Mouse (Mus musculus): ENCODE results near the gene Gm9857. TPM values are rescaled to one million over a fixed set of nuclear protein-coding genes. Genes with fewer than 3 reads are reported as not detected.

The Gm9857 gene
- polyA plus RNA-seq, 1 experiment from 2014 or later, result not detected

DNA sequence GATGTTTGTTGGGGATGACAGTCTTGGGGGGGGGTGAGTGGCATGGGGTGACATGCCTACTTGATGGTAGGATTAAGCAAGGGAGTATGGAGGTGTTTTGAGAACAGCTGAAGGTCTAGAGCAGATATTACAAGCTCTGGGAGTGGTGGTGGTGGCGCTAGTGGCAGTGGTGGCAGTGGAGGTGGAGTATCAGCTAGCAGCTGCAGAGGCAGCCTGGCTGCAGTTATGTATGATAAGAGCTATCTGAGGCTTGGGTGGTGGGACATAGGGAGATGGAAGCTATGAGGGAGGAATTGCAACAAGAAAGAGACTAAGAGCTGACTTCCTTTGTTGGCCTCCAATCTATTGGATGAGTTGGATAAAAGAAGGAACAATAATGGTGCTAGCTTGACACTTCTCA is 18.4 kb downstream of the Gm9857 start:
- Histone ChIP-seq H3K27me3 (no peaks in the 10 kb centered on the region), H3K9ac (no peak overlapping the region), H3K4me1 (replicated peaks) (peaks cover 36% of the 10 kb centered on the region), H3K4me2 (peak overlapping the region; percentile 11; the same call in 1 of the 2 replicates), H3K9me3 (replicated peaks) (no peaks in the 10 kb centered on the region), H3K36me3 (replicated peaks) (no peaks in the 10 kb centered on the region), H3K27ac (replicated peaks) (peak overlapping the region; percentile 63), H3K4me3 (replicated peaks) (no peak overlapping the region)
- WGBS (ENCODE audit: insufficient replicate concordance), result 43% methylated on average over 1 of the region's 1 CpGs
- peak; percentile 96 for ATAC-seq (ENCODE audit: insufficient read depth)

DNA sequence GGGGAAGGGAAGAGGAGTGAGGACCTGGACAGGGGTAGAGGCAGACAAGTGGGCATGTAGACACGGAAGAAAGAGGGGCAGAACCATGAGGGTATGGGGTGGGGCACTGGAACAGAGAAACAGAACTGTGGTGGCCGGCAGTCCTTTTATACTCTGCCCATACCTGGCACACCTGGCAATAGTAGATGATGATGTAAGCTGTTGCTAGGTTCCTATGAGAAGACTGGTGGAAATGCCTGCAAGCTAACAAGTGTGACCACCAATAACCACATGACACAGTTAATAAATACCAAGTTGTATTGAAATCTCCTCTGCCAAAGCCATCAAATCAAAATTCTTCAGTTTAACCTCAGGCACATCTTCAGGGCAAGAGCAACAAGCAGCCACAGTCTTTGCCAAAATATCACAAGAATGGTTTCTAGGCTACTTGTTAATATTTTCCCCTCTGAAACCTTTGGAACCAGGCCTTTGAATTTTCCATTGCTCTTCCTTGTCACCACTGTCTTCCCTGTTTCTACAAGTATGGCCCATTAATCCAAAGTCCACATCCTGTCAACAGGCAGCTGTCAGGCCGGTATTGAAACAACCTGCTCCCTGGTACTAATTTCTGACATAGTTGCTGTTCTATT is 19.7 kb downstream of the Gm9857 start:
- H3K9ac ChIP-seq, result no peak overlapping the region
- peaks cover 41% of the 10 kb centered on the region for H3K4me1 ChIP-seq (replicated peaks)
- no peak overlapping the region for H3K4me2 ChIP-seq
- H3K4me3 ChIP-seq (replicated peaks), result no peak overlapping the region
- ATAC-seq (ENCODE audit: insufficient read depth), result no peak
- no peaks in the 10 kb centered on the region for H3K36me3 ChIP-seq (replicated peaks)
- WGBS (ENCODE audit: insufficient replicate concordance), result 77% methylated on average over 3 of the region's 3 CpGs
- no peaks in the 10 kb centered on the region for H3K27me3 ChIP-seq
- H3K9me3 ChIP-seq (replicated peaks), result no peaks in the 10 kb centered on the region
- H3K27ac ChIP-seq (replicated peaks), result no peak overlapping the region

GRCm38 (mm10) chr3:108918852-108919251 is 21.4 kb downstream of the Gm9857 start:
- H3K27ac ChIP-seq (replicated peaks), result no peak overlapping the region
- no peak overlapping the region for H3K4me2 ChIP-seq
- H3K36me3 ChIP-seq (replicated peaks), result no peaks in the 10 kb centered on the region
- WGBS (ENCODE audit: insufficient replicate concordance), result 89% methylated on average over 1 of the region's 1 CpGs
- no peaks in the 10 kb centered on the region for H3K9me3 ChIP-seq (replicated peaks)
- no peak for ATAC-seq (ENCODE audit: insufficient read depth)
- H3K4me1 ChIP-seq (replicated peaks), result peaks cover 41% of the 10 kb centered on the region
- H3K4me3 ChIP-seq (replicated peaks), result no peak overlapping the region
- no peak overlapping the region for H3K9ac ChIP-seq
- H3K27me3 ChIP-seq, result no peaks in the 10 kb centered on the region

GRCm38 (mm10) chr3:108917986-108918385 is 22.3 kb downstream of the Gm9857 start:
- ATAC-seq (ENCODE audit: insufficient read depth), result no peak
- no peaks in the 10 kb centered on the region for H3K36me3 ChIP-seq (replicated peaks)
- H3K27me3 ChIP-seq, result no peaks in the 10 kb centered on the region
- H3K4me3 ChIP-seq (replicated peaks), result no peak overlapping the region
- no peaks in the 10 kb centered on the region for H3K9me3 ChIP-seq (replicated peaks)
- H3K4me2 ChIP-seq, result no peak overlapping the region
- peaks cover 41% of the 10 kb centered on the region for H3K4me1 ChIP-seq (replicated peaks)
- no peak overlapping the region for H3K27ac ChIP-seq (replicated peaks)
- WGBS (ENCODE audit: insufficient replicate concordance), result 63% methylated on average over 3 of the region's 3 CpGs
- no peak overlapping the region for H3K9ac ChIP-seq

DNA sequence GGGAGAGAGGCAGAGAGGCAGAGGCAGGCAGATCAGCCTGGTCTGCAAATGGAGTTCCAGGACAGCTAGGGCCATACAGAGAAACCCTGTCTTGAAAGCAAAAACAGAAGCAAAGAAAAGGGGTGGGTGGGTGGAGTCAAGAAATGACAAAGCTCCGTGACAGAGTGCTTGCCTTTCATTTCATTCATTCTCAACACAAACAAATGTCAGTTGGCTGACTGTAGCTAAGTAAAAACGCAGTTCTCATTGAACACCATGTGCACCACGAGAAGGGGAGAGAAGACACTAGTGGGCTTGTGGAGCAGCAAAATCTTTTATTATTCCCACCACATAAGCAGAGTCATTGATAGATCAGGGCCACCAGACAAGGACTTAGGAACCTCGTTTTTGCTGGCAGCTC is 23.4 kb downstream of the Gm9857 start:
- Histone ChIP-seq H3K4me2 (peak overlapping the region; percentile 24; the same call in 1 of the 2 replicates), H3K27me3 (no peaks in the 10 kb centered on the region), H3K4me1 (replicated peaks) (peaks cover 38% of the 10 kb centered on the region), H3K27ac (replicated peaks) (no peak overlapping the region), H3K4me3 (replicated peaks) (no peak overlapping the region), H3K9ac (no peak overlapping the region), H3K36me3 (replicated peaks) (no peaks in the 10 kb centered on the region), H3K9me3 (replicated peaks) (no peaks in the 10 kb centered on the region)
- ATAC-seq (ENCODE audit: insufficient read depth), result no peak
- WGBS (ENCODE audit: insufficient replicate concordance), result 46% methylated on average over 4 of the region's 4 CpGs

DNA sequence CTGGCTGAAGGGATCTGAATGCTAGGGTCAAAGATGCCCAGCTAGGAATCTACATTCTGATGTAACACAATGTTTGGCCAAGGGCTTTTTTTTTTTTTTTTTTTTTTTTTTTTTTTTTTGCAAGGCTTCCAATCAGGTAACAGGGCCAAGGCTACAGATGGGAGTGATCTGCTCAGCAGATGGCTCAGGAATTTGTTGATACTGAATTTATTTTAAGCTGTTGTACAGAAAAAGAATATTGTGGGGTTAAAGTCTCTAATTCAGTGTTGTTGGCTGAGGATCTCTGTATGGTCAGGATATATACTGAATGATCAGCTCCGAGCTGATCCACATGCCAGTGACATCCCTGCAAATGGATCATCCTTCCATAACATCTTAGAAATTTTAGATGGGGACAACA is 24.2 kb downstream of the Gm9857 start:
- no peak for ATAC-seq (ENCODE audit: insufficient read depth)

GRCm38 (mm10) chr3:108911548-108912413 is 28.5 kb downstream of the Gm9857 start, which contains the start of gene Prpf38b:
Prpf38b (minus strand) TSS chr3:108911727.
- Histone ChIP-seq H3K4me1 (replicated peaks) (peaks cover 30% of the 10 kb centered on the region), H3K9me3 (replicated peaks) (no peaks in the 10 kb centered on the region), H3K27ac (replicated peaks) (peak within 1 kb of the TSS; percentile 99), H3K4me3 (replicated peaks) (peak within 1 kb of the TSS; percentile 88), H3K27me3 (no peaks in the 10 kb centered on the region), H3K36me3 (replicated peaks) (peaks cover 20% of the 10 kb centered on the region), H3K9ac (peak within 1 kb of the TSS; percentile 94), H3K4me2 (peak within 1 kb of the TSS; percentile 89)
- WGBS (ENCODE audit: insufficient replicate concordance), result under 1% methylated on average over 53 of the region's 53 CpGs
- peak; percentile 96 for ATAC-seq (ENCODE audit: insufficient read depth)

More for the DNA sequence above, 24.2 kb downstream of the Gm9857 start:
- 67% methylated on average over 1 of the region's 1 CpGs for WGBS (ENCODE audit: insufficient replicate concordance)
- peaks cover 30% of the 10 kb centered on the region for H3K4me1 ChIP-seq (replicated peaks)
- H3K9me3 ChIP-seq (replicated peaks), result no peaks in the 10 kb centered on the region
- no peaks in the 10 kb centered on the region for H3K36me3 ChIP-seq (replicated peaks)
- H3K27ac ChIP-seq (replicated peaks), result no peak overlapping the region
- H3K4me2 ChIP-seq, result no peak overlapping the region
- no peaks in the 10 kb centered on the region for H3K27me3 ChIP-seq
- no peak overlapping the region for H3K4me3 ChIP-seq (replicated peaks)
- no peak overlapping the region for H3K9ac ChIP-seq

DNA sequence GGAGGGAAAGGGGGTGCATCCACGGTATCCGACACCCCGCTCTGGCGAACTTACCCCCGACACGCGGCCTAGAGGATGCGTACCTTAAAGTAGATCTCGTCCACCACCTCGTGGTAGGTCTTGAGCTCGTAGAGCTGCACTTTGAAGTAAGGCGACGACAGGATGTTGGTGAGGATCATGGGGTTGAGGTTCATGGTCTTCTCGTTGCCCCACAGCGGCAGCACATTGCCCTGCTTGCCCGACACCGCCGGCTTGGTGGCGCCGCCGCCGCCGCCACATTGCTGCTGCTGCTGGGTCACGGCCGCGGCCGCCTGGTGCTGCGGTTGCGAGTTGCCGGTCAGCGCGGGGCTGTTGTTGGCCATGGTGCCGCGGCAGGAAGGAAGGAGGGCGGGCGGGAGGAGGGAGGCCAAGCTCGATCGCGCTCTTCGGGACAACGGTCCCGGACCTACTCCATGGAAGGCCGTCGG is 29.1 kb downstream of the Gm9857 start:
- peak overlapping the region; percentile 99 for H3K27ac ChIP-seq (replicated peaks)
- peaks cover 29% of the 10 kb centered on the region for H3K4me1 ChIP-seq (replicated peaks)
- peak; percentile 86 for ATAC-seq (ENCODE audit: insufficient read depth)
- peaks cover 26% of the 10 kb centered on the region for H3K36me3 ChIP-seq (replicated peaks)
- H3K4me2 ChIP-seq, result peak overlapping the region; percentile 89
- H3K9me3 ChIP-seq (replicated peaks), result no peaks in the 10 kb centered on the region
- WGBS (ENCODE audit: insufficient replicate concordance), result under 1% methylated on average over 44 of the region's 44 CpGs
- no peaks in the 10 kb centered on the region for H3K27me3 ChIP-seq
- H3K9ac ChIP-seq, result peak overlapping the region; percentile 94
- peak overlapping the region; percentile 88 for H3K4me3 ChIP-seq (replicated peaks)

GRCm38 (mm10) chr3:108910303-108911080 is 29.8 kb downstream of the Gm9857 start:
- no peaks in the 10 kb centered on the region for H3K9me3 ChIP-seq (replicated peaks)
- under 1% methylated on average over 32 of the region's 32 CpGs for WGBS (ENCODE audit: insufficient replicate concordance)

GRCm38 (mm10) chr3:108902934-108903333 is 37.3 kb downstream of the Gm9857 start:
- Histone ChIP-seq H3K36me3 (replicated peaks) (peaks cover 62% of the 10 kb centered on the region), H3K9me3 (replicated peaks) (no peaks in the 10 kb centered on the region), H3K4me1 (replicated peaks) (peaks cover 11% of the 10 kb centered on the region), H3K27ac (replicated peaks) (no peak overlapping the region), H3K4me3 (replicated peaks) (no peak overlapping the region), H3K9ac (no peak overlapping the region), H3K27me3 (no peaks in the 10 kb centered on the region), H3K4me2 (no peak overlapping the region)
- ATAC-seq (ENCODE audit: insufficient read depth), result no peak
- WGBS (ENCODE audit: insufficient replicate concordance), result 71% methylated on average over 6 of the region's 6 CpGs

More at GRCm38 (mm10) chr3:108910303-108911080, 29.8 kb downstream of the Gm9857 start:
- ATAC-seq (ENCODE audit: insufficient read depth), result no peak
- Histone ChIP-seq H3K27ac (replicated peaks) (peak overlapping the region; percentile 99), H3K4me3 (replicated peaks) (peak overlapping the region; percentile 88), H3K27me3 (no peaks in the 10 kb centered on the region), H3K9ac (peak overlapping the region; percentile 94), H3K4me1 (replicated peaks) (peaks cover 25% of the 10 kb centered on the region), H3K36me3 (replicated peaks) (peaks cover 31% of the 10 kb centered on the region), H3K4me2 (peak overlapping the region; percentile 89)

All from liver, embryonic 15.5 days (tissue).